Mouse (Mus musculus) frontal cortex, postnatal 14 days (tissue): ENCODE measurements around the gene Rere.

ENCODE experiments used
- DNase-seq, 2 experiments: peaks; one replicate each; pipeline ENCODE4 v3.0.0; 2022; ENCODE audit warnings: low spot score in 2 of 2

Rere gene

GRCm38 (mm10) chr4:150382504-150382903 lies 101.1 kb downstream of the Rere start:
- DNase-seq, result no peak

- no peak for DNase-seq
Measured at GRCm38 (mm10) chr4:150384405-150384804, 103.0 kb downstream of the Rere start.

- DNase-seq, result no peak
Measured at GRCm38 (mm10) chr4:150384899-150385298, 103.5 kb downstream of the Rere start.

- no peak for DNase-seq
Measured at GRCm38 (mm10) chr4:150388518-150388917, 107.1 kb downstream of the Rere start.

- no peak for DNase-seq
Measured at GRCm38 (mm10) chr4:150393607-150394006, 112.2 kb downstream of the Rere start.

GRCm38 (mm10) chr4:150394091-150394490 lies 112.6 kb downstream of the Rere start:
- DNase-seq, result no peak

- no peak for DNase-seq
Measured at GRCm38 (mm10) chr4:150396339-150396738, 114.9 kb downstream of the Rere start.

- DNase-seq, result no peak
Measured at GRCm38 (mm10) chr4:150396826-150397620, 115.6 kb downstream of the Rere start.

- DNase-seq, result no peak
Measured at GRCm38 (mm10) chr4:150399032-150399431, 117.6 kb downstream of the Rere start.

- DNase-seq, result no peak
Measured at GRCm38 (mm10) chr4:150401830-150402607, 120.6 kb downstream of the Rere start.

GRCm38 (mm10) chr4:150402608-150402985 lies 121.2 kb downstream of the Rere start:
- DNase-seq, result no peak

GRCm38 (mm10) chr4:150403941-150404340 lies 122.5 kb downstream of the Rere start:
- DNase-seq, result no peak

GRCm38 (mm10) chr4:150404583-150404982 lies 123.1 kb downstream of the Rere start:
- DNase-seq, result no peak

GRCm38 (mm10) chr4:150405786-150406185 lies 124.3 kb downstream of the Rere start:
- no peak for DNase-seq

- no peak for DNase-seq
Measured at GRCm38 (mm10) chr4:150406320-150406719, 124.9 kb downstream of the Rere start.

GRCm38 (mm10) chr4:150406821-150407220 lies 125.4 kb downstream of the Rere start:
- no peak for DNase-seq

GRCm38 (mm10) chr4:150414296-150414695 lies 132.8 kb downstream of the Rere start:
- DNase-seq, result no peak

GRCm38 (mm10) chr4:150414759-150415158 lies 133.3 kb downstream of the Rere start:
- DNase-seq, result no peak

GRCm38 (mm10) chr4:150415227-150415969 lies 134.0 kb downstream of the Rere start:
- no peak for DNase-seq

GRCm38 (mm10) chr4:150420576-150421263 lies 139.3 kb downstream of the Rere start:
- no peak for DNase-seq

GRCm38 (mm10) chr4:150426098-150426879 lies 144.8 kb downstream of the Rere start:
- no peak for DNase-seq
